Mouse (Mus musculus) heart, embryonic 12.5 days (tissue): Measurements from ENCODE around the gene AL732309.1. TPM values are rescaled to one million over a fixed set of nuclear protein-coding genes. Genes with fewer than 3 reads are reported as not detected.

Experiments used
- ATAC-seq: fragments of 200-750 bp; cut with Nextera tagmentation; 2 replicates; pipeline ENCODE4 v1.8.0; 2017; ENCODE audit warnings: moderate TSS enrichment, moderate library complexity; ENCODE audit not compliant: insufficient number of reproducible peaks, low FRiP score
- H3K27ac ChIP-seq: fragments of 300-500 bp; sonication (generic); 2 replicates; pipeline ENCODE4 v1.5.1; 2016; ENCODE audit warnings: mild to moderate bottlenecking, moderate library complexity; ENCODE audit not compliant: poor library complexity, severe bottlenecking
- H3K27me3 ChIP-seq: fragments of 300-500 bp; sonication (generic); replicated peaks from 2 replicates; pipeline ENCODE4 v1.6.1; 2016; ENCODE audit warnings: mild to moderate bottlenecking, moderate library complexity
- H3K36me3 ChIP-seq: fragments of 300-500 bp; sonication (generic); 2 replicates; pipeline ENCODE4 v1.6.1; 2016; ENCODE audit warnings: mild to moderate bottlenecking, moderate library complexity
- H3K4me1 ChIP-seq: fragments of 300-500 bp; sonication (generic); replicated peaks from 2 replicates; pipeline ENCODE4 v1.6.1; 2016; ENCODE audit warnings: mild to moderate bottlenecking
- H3K4me2 ChIP-seq: fragments of 300-500 bp; sonication (generic); 2 replicates; pipeline ENCODE4 v1.6.1; 2016; ENCODE audit warnings: mild to moderate bottlenecking, moderate library complexity
- H3K4me3 ChIP-seq: fragments of 300-500 bp; sonication (generic); 2 replicates; pipeline ENCODE4 v1.5.1; 2016; ENCODE audit warnings: mild to moderate bottlenecking
- H3K9ac ChIP-seq: fragments of 300-500 bp; sonication (generic); 2 replicates; pipeline ENCODE4 v1.6.1; 2016; ENCODE audit warnings: mild to moderate bottlenecking, moderate library complexity
- H3K9me3 ChIP-seq: fragments of 300-500 bp; sonication (generic); replicated peaks from 2 replicates; pipeline ENCODE4 v1.6.1; 2016; ENCODE audit warnings: mild to moderate bottlenecking, moderate library complexity
- WGBS: fragments of 180-500 bp; shearing (Covaris S2); methylation state at CpG from one replicate; pipeline ENCODE4 v1.1.7; 2016; 5-methylcytosine and 5-hydroxymethylcytosine counted together
- polyA plus RNA-seq: library from polyadenylated mRNA; unstranded; fragments of >200 nt; fragmentation: Nextera tagmentation; extraction: Ambion mirVana; gene quantifications from 2 replicates; pipeline ENCODE4 v1.2.1, GENCODE M21; 2016

AL732309.1 gene
- polyA plus RNA-seq, 1 experiment from 2014 or later = 3.2 TPM

DNA sequence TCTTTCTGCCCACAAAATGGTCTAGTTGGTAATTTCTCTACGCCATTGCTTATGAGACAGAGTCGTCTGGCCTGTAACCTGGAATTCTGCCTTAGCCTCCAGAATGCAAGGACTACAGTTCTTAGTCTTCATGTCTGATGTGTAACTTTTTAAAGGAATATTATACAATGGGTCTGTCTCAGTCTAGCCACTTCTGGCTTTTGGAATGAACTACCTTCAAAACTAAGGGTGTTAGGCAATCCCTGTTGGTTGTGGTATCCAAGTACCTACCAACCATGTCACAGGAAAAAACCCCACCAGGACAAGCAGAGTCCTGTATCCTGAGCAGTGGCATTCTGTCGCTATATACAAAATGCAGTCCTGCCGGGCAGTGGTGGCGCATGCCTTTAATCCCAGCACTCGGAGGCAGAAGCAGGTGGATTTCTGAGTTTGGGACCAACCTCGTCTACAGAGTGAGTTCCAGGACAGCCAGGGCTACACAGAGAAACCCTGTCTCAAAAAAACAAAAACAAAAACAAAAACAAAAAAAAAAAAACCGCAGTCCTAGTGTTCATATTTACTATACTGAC, 20.8 kb downstream of the AL732309.1 start:
- H3K27ac ChIP-seq = peak overlapping the region; percentile 95
- peaks cover 19% of the 10 kb centered on the region for H3K4me1 ChIP-seq
- peaks cover 11% of the 10 kb centered on the region for H3K36me3 ChIP-seq
- peak overlapping the region; percentile 52; the same call in 1 of the 2 replicates for H3K4me3 ChIP-seq
- peak overlapping the region; percentile 51 for H3K4me2 ChIP-seq
- 0 out of 2 replicates have a peak overlapping the region, but pooled peaks have one; percentile 65 for H3K9ac ChIP-seq
- ATAC-seq = no peak
- 73% methylated on average over 8 of the region's 8 CpGs for WGBS
- H3K9me3 ChIP-seq = no peaks in the 10 kb centered on the region
- H3K27me3 ChIP-seq = peaks cover 14% of the 10 kb centered on the region

GRCm38 (mm10) chr2:25224766-25225752, 21.6 kb downstream of the AL732309.1 start:
- peak; percentile 95 for ATAC-seq
- peak overlapping the region; percentile 65 for H3K9ac ChIP-seq
- H3K9me3 ChIP-seq = no peaks in the 10 kb centered on the region
- H3K4me1 ChIP-seq = peaks cover 19% of the 10 kb centered on the region
- peak overlapping the region; percentile 95 for H3K27ac ChIP-seq
- H3K4me2 ChIP-seq = peak overlapping the region; percentile 51
- peaks cover 11% of the 10 kb centered on the region for H3K36me3 ChIP-seq
- peaks cover 6% of the 10 kb centered on the region for H3K27me3 ChIP-seq
- 2% methylated on average over 41 of the region's 41 CpGs for WGBS
- H3K4me3 ChIP-seq = peak overlapping the region; percentile 52

- peak within 1 kb of the TSS; percentile 89 for H3K9ac ChIP-seq
- H3K36me3 ChIP-seq = peaks cover 11% of the 10 kb centered on the region
- H3K9me3 ChIP-seq = no peaks in the 10 kb centered on the region
- peak within 1 kb of the TSS; percentile 97 for H3K4me2 ChIP-seq
- H3K4me1 ChIP-seq = peaks cover 19% of the 10 kb centered on the region
- ATAC-seq = no peak
- WGBS = under 1% methylated on average over 17 of the region's 17 CpGs
- peak within 1 kb of the TSS; percentile 90 for H3K4me3 ChIP-seq
- peak within 1 kb of the TSS; percentile 96 for H3K27ac ChIP-seq
- H3K27me3 ChIP-seq = no peaks in the 10 kb centered on the region
Observed at GRCm38 (mm10) chr2:25224492-25224765, 22.2 kb downstream of the AL732309.1 start, which contains the start of gene Tubb4b. Gene Tubb4b, minus strand, starts transcription at chr2:25224702.

DNA sequence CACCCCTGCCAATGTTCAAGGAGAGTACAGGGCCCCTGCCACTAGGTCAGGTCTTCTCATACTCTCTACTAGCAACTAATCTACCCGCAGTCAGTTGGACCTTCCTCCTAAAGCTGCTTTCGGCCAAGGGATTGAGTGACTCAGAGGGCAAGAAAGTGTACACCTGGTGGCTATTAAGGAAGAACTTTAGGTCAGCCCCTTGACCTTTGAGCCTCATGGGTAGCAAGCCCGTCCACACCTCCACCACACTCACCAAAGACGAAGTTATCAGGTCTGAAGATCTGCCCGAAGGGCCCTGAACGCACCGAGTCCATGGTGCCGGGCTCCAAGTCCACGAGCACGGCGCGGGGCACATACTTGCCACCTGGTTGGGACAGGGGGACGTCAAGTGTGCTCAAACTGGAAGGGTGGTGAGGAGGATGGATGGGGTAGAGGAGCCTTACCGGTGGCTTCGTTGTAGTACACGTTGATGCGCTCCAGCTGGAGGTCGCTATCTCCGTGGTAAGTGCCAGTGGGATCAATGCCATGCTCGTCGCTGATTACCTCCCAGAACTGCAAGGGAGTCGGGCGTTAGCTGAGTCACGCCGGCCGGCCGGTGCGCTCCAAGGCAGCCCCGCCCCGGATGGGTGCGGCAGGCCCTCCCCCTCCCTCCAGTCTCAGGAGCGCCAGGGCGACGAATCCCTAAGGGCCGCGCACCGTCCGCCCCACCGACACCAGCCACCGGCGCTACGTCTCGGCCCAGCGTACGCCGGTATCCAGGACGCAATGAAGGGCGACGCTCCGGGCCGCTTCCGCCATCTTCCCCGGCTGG, 22.8 kb downstream of the AL732309.1 start:
- Histone ChIP-seq H3K27me3 (no peaks in the 10 kb centered on the region), H3K9ac (peak overlapping the region; percentile 89), H3K9me3 (no peaks in the 10 kb centered on the region), H3K4me2 (peak overlapping the region; percentile 97), H3K4me3 (peak overlapping the region; percentile 90), H3K36me3 (peaks cover 11% of the 10 kb centered on the region), H3K27ac (peak overlapping the region; percentile 96), H3K4me1 (peaks cover 19% of the 10 kb centered on the region)
- ATAC-seq = peak; percentile 82
- 2% methylated on average over 45 of the region's 53 CpGs for WGBS

- H3K4me1 ChIP-seq = peaks cover 13% of the 10 kb centered on the region
- peaks cover 11% of the 10 kb centered on the region for H3K36me3 ChIP-seq
- whole genome bisulfite sequencing = 63% methylated on average over 5 of the region's 5 CpGs
- no peak overlapping the region for H3K27ac ChIP-seq
- no peaks in the 10 kb centered on the region for H3K27me3 ChIP-seq
- H3K9me3 ChIP-seq = no peaks in the 10 kb centered on the region
- no peak for ATAC-seq
- no peak overlapping the region for H3K9ac ChIP-seq
- no peak overlapping the region for H3K4me3 ChIP-seq
- no peak overlapping the region for H3K4me2 ChIP-seq
Observed at GRCm38 (mm10) chr2:25221331-25221772, 25.3 kb downstream of the AL732309.1 start.

DNA sequence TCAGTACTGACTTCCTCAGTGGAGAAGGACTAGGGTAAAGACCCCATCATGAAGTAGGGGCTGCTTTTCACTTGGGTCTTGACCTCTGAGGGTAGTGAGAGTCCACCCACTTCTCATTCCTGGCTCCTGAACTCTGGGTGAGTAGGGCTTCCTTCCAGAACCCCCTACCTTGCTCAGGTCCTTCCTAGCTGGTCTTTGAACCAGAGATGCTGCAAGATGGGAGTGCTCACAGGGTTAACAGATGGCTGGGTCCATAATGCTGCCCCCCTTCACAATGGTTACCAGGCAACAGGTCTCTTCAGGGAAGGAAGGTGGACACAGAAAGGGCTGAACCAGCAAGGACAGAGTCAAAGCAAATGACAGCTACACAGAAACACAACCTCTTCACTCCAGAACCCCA, 28.2 kb downstream of the AL732309.1 start, which contains the start of gene Fam166a:
TSS of gene Fam166a (plus strand) at position 301 of the 400 bp plus-strand sequence.
- no peak within 1 kb of the TSS for H3K9ac ChIP-seq
- H3K4me2 ChIP-seq = no peak within 1 kb of the TSS
- H3K27me3 ChIP-seq = peaks cover 15% of the 10 kb centered on the region
- H3K4me3 ChIP-seq = no peak within 1 kb of the TSS
- H3K27ac ChIP-seq = no peak within 1 kb of the TSS
- H3K9me3 ChIP-seq = no peaks in the 10 kb centered on the region
- peaks cover 8% of the 10 kb centered on the region for H3K36me3 ChIP-seq
- ATAC-seq = no peak
- peaks cover 3% of the 10 kb centered on the region for H3K4me1 ChIP-seq

- H3K27me3 ChIP-seq = peaks cover 20% of the 10 kb centered on the region
- no peak overlapping the region for H3K27ac ChIP-seq
Observed at GRCm38 (mm10) chr2:25217666-25218065, 29.0 kb downstream of the AL732309.1 start.

DNA sequence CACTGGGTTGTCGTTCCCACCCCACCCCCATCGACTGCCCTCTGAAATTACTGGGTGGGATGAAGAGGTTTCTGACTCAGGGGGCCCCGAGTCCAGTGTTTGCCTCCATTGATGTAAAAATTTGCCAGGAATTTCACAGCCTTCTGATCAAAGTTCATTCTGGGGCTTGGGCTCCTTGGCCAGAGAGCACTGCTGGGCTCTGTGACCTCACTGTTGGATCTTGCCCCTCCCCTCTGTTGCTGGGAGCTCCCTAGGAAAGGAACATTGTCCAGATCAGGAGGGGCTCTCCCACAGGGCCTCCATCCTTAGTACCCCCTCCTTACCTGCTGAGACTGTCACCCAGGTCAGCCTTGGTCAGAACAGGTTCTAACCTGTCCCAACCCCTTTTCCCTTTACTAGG, 32.2 kb downstream of the AL732309.1 start, which contains the start of gene Stpg3:
TSS of gene Stpg3 (minus strand) at position 194 of the 400 bp plus-strand sequence.
- Histone ChIP-seq H3K27ac (no peak within 1 kb of the TSS), H3K4me1 (peaks cover 10% of the 10 kb centered on the region), H3K9me3 (no peaks in the 10 kb centered on the region), H3K4me3 (no peak within 1 kb of the TSS), H3K4me2 (no peak within 1 kb of the TSS), H3K27me3 (peaks cover 20% of the 10 kb centered on the region), H3K36me3 (peaks cover 4% of the 10 kb centered on the region; the same call in 1 of the 2 replicates), H3K9ac (no peak within 1 kb of the TSS)
- 70% methylated on average over 3 of the region's 3 CpGs for WGBS
- no peak for ATAC-seq

More at GRCm38 (mm10) chr2:25217666-25218065, 29.0 kb downstream of the AL732309.1 start:
- no peaks in the 10 kb centered on the region for H3K4me1 ChIP-seq
- H3K4me3 ChIP-seq = no peak overlapping the region
- H3K4me2 ChIP-seq = no peak overlapping the region
- no peak overlapping the region for H3K9ac ChIP-seq
- WGBS = 56% methylated on average over 2 of the region's 2 CpGs
- H3K36me3 ChIP-seq = peaks cover 7% of the 10 kb centered on the region
- no peak for ATAC-seq
- no peaks in the 10 kb centered on the region for H3K9me3 ChIP-seq

GRCm38 (mm10) chr2:25213266-25213865, 33.3 kb downstream of the AL732309.1 start:
- 57% methylated on average over 23 of the region's 23 CpGs for WGBS
- ATAC-seq = no peak
- peaks cover 10% of the 10 kb centered on the region for H3K4me1 ChIP-seq
- H3K27ac ChIP-seq = no peak overlapping the region
- no peak overlapping the region for H3K4me2 ChIP-seq
- H3K4me3 ChIP-seq = no peak overlapping the region
- H3K27me3 ChIP-seq = peaks cover 20% of the 10 kb centered on the region
- H3K9me3 ChIP-seq = no peaks in the 10 kb centered on the region
- no peak overlapping the region for H3K9ac ChIP-seq
- peaks cover 5% of the 10 kb centered on the region for H3K36me3 ChIP-seq

DNA sequence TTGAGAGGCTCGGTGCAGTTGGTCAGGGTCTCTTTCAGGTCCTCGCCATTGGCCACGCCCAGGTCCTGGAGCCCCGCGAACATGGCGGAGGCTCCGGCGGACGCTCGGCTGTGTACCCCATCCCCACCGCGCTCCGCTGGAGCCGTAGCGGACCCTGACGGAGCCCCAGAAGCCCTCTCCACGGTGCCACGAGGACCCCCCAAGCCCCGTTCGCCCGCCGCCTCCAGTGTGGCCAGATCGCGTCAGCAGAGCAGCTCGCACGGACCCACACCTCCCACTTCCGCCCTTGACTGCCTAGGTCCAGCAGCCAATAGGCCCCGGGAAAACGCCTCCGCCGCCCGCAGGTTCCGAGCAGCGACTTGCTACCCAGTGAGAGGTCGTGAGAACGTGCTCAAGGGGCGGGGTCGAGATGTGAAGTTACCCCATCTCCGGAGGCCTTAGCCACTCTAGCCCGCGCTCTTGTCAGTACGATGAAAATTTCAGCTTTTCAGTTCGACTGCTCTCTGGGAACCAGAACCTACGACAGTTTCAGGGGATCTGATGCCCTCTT, 35.5 kb downstream of the AL732309.1 start, which contains the start of gene Nelfb:
TSS of gene Nelfb (minus strand) at position 369 of the 550 bp plus-strand sequence.
- peaks cover 10% of the 10 kb centered on the region for H3K4me1 ChIP-seq
- peaks cover 25% of the 10 kb centered on the region for H3K36me3 ChIP-seq
- H3K4me3 ChIP-seq = peak within 1 kb of the TSS; percentile 79
- peak within 1 kb of the TSS; percentile 86 for H3K4me2 ChIP-seq
- ATAC-seq = peak; percentile 92
- H3K9ac ChIP-seq = peak within 1 kb of the TSS; percentile 88
- H3K27ac ChIP-seq = peak within 1 kb of the TSS; percentile 83
- H3K27me3 ChIP-seq = peaks cover 20% of the 10 kb centered on the region
- H3K9me3 ChIP-seq = no peaks in the 10 kb centered on the region
- WGBS = under 1% methylated on average over 44 of the region's 44 CpGs
